Mouse (Mus musculus): ENCODE data around the gene Foxn3. TPM values are rescaled to one million over a fixed set of nuclear protein-coding genes. Genes with fewer than 3 reads are reported as not detected.

Gene Foxn3
- polyA plus RNA-seq, 1 experiment from 2014 or later, result 81.4 TPM

DNA sequence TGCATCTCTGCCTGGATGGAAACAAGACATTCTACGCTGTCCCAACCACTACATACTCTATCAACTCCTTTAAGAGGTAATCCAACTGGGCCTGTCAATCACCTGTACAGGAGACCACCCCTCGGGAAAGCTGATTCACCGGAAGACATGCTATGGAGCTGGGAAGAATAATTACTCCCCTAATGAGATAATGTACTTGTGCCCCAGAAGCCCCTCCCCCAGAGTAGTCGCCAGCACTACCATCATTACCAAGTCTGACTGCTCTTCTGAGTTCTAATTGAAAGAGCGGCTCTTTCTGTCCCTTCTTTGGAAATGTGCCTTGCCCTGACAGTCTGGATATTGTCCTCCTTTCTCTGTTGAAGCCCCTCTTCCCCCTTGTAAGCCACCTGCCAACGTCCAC is 183.3 kb downstream of the Foxn3 start:
- no peak overlapping the region for H3K4me2 ChIP-seq (ENCODE audit: low read length)
- no peak for DNase-seq

GRCm38 (mm10) chr12:99378284-99378683 is 185.1 kb downstream of the Foxn3 start:
- H3K4me2 ChIP-seq (ENCODE audit: low read length), result no peak overlapping the region
- H3K4me3 ChIP-seq (replicated peaks; ENCODE audit: low read depth, low read length), result no peak overlapping the region
- H3K9me3 ChIP-seq (ENCODE audit: control insufficient read depth, low read length), result no peaks in the 10 kb centered on the region
- no peaks in the 10 kb centered on the region for H3K27me3 ChIP-seq (ENCODE audit: control insufficient read depth, insufficient read depth, low read length)
- 0 out of 2 replicates have a peak overlapping the region, but pooled peaks have one; percentile 37 for H3K27ac ChIP-seq (replicated peaks; ENCODE audit: low read depth, low read length)
- peaks cover 37% of the 10 kb centered on the region for H3K4me1 ChIP-seq (ENCODE audit: control insufficient read depth, insufficient read depth, low read length)
- no peak overlapping the region for H3K9ac ChIP-seq (replicated peaks; ENCODE audit: low read length)
- no peak for DNase-seq
- 63% methylated on average over 8 of the region's 8 CpGs for WGBS
- no peak for ATAC-seq (ENCODE audit: low FRiP score, low TSS enrichment)
- H3K36me3 ChIP-seq (ENCODE audit: control insufficient read depth, insufficient read depth, low read length), result no peaks in the 10 kb centered on the region

More for the DNA sequence above, 183.3 kb downstream of the Foxn3 start:
- Histone ChIP-seq H3K27me3 (ENCODE audit: control insufficient read depth, insufficient read depth, low read length) (no peaks in the 10 kb centered on the region), H3K36me3 (ENCODE audit: control insufficient read depth, insufficient read depth, low read length) (no peaks in the 10 kb centered on the region), H3K4me1 (ENCODE audit: control insufficient read depth, insufficient read depth, low read length) (peaks cover 35% of the 10 kb centered on the region), H3K4me3 (replicated peaks; ENCODE audit: low read depth, low read length) (no peak overlapping the region), H3K27ac (replicated peaks; ENCODE audit: low read depth, low read length) (no peak overlapping the region), H3K9me3 (ENCODE audit: control insufficient read depth, low read length) (no peaks in the 10 kb centered on the region), H3K9ac (replicated peaks; ENCODE audit: low read length) (no peak overlapping the region)
- WGBS, result 60% methylated on average over 6 of the region's 6 CpGs
- ATAC-seq (ENCODE audit: low FRiP score, low TSS enrichment), result no peak

DNA sequence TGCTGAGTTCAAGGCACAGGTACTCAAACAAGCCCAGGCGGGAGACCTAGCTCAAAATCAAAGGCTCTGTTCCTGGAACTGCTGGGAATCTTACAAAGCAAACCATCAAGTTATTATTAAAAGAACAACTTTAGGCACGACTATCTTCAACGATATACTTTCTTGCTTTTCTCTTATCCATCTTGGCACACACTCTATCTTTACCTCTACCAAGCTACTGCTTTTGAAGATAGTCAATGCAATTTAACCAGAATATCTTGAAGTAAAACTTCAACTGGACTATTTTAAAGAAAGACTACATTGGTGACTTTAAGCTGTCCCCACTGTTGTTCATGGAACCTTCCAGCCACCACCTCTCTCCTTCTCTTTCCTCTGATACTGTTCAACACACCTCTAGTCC is 185.7 kb downstream of the Foxn3 start:
- Histone ChIP-seq H3K4me1 (ENCODE audit: control insufficient read depth, insufficient read depth, low read length) (peaks cover 37% of the 10 kb centered on the region), H3K27ac (replicated peaks; ENCODE audit: low read depth, low read length) (no peak overlapping the region)
- DNase-seq, result no peak

GRCm38 (mm10) chr12:99377069-99377468 is 186.3 kb downstream of the Foxn3 start:
- H3K4me2 ChIP-seq (ENCODE audit: low read length), result no peak overlapping the region
- WGBS, result 85% methylated on average over 10 of the region's 10 CpGs
- peaks cover 37% of the 10 kb centered on the region for H3K4me1 ChIP-seq (ENCODE audit: control insufficient read depth, insufficient read depth, low read length)
- no peaks in the 10 kb centered on the region for H3K36me3 ChIP-seq (ENCODE audit: control insufficient read depth, insufficient read depth, low read length)
- no peak for ATAC-seq (ENCODE audit: low FRiP score, low TSS enrichment)
- no peak overlapping the region for H3K9ac ChIP-seq (replicated peaks; ENCODE audit: low read length)
- no peaks in the 10 kb centered on the region for H3K27me3 ChIP-seq (ENCODE audit: control insufficient read depth, insufficient read depth, low read length)
- H3K4me3 ChIP-seq (replicated peaks; ENCODE audit: low read depth, low read length), result no peak overlapping the region
- no peak overlapping the region for H3K27ac ChIP-seq (replicated peaks; ENCODE audit: low read depth, low read length)
- H3K9me3 ChIP-seq (ENCODE audit: control insufficient read depth, low read length), result no peaks in the 10 kb centered on the region
- no peak for DNase-seq

More for the DNA sequence above, 185.7 kb downstream of the Foxn3 start:
- no peaks in the 10 kb centered on the region for H3K27me3 ChIP-seq (ENCODE audit: control insufficient read depth, insufficient read depth, low read length)
- H3K4me3 ChIP-seq (replicated peaks; ENCODE audit: low read depth, low read length), result no peak overlapping the region
- H3K9ac ChIP-seq (replicated peaks; ENCODE audit: low read length), result no peak overlapping the region
- no peaks in the 10 kb centered on the region for H3K9me3 ChIP-seq (ENCODE audit: control insufficient read depth, low read length)
- no peak overlapping the region for H3K4me2 ChIP-seq (ENCODE audit: low read length)
- ATAC-seq (ENCODE audit: low FRiP score, low TSS enrichment), result no peak
- no peaks in the 10 kb centered on the region for H3K36me3 ChIP-seq (ENCODE audit: control insufficient read depth, insufficient read depth, low read length)
- WGBS, result 74% methylated on average over 3 of the region's 3 CpGs

DNA sequence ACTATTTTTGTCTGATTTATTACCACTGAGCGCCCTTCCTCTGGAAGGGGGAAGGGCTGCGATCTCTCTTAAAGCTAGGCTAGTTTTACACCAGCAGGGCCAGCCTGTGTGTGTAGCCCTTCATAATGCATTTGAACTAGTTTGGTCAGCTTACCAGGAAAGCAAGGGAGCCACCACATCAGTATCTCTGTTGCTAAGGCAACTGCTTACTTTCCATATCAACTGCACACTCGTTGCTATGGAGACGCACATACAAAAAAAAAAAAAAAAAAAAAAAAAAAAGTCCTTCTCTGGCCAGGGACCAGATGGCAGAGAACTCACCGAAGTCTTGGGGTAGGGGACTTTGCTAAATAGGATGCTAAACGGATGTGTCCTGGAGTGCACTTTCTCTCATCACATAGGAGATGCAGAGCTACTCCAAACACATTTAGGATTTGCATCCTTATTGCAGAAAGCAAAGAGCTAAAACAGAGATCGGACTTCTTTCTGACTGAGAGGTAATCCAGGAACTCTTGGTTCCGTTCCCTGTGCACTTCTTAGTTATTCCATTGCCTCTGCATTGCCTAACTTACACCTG is 187.4 kb downstream of the Foxn3 start:
- Histone ChIP-seq H3K4me1 (ENCODE audit: control insufficient read depth, insufficient read depth, low read length) (peaks cover 37% of the 10 kb centered on the region), H3K4me3 (replicated peaks; ENCODE audit: low read depth, low read length) (no peak overlapping the region), H3K36me3 (ENCODE audit: control insufficient read depth, insufficient read depth, low read length) (no peaks in the 10 kb centered on the region), H3K9ac (replicated peaks; ENCODE audit: low read length) (no peak overlapping the region), H3K4me2 (ENCODE audit: low read length) (no peak overlapping the region), H3K27ac (replicated peaks; ENCODE audit: low read depth, low read length) (0 out of 2 replicates have a peak overlapping the region, but pooled peaks have one; percentile 39), H3K27me3 (ENCODE audit: control insufficient read depth, insufficient read depth, low read length) (no peaks in the 10 kb centered on the region), H3K9me3 (ENCODE audit: control insufficient read depth, low read length) (no peaks in the 10 kb centered on the region)
- ATAC-seq (ENCODE audit: low FRiP score, low TSS enrichment) (peak; percentile 29; the same call in 1 of the 2 replicates), DNase-seq (peak; percentile 82)
- 52% methylated on average over 8 of the region's 8 CpGs for WGBS

DNA sequence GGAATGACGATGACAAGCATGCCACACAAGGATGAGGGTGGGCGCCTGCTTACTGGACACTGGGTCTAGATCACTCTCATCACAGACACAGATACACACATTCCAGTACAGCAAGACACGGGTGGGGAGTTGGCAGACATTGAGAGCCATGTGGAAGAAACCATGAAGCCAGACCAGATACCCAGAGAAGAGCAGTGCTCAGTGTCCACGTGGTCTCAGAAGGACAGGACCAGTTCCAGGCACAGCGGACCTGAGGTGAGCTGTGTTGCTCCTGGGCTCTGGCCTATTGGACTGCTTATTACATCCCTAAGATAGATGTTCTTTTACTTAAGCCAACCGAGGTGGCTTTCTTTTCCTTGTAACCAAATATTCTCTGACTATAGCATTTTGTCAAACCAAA is 188.0 kb downstream of the Foxn3 start:
- 92% methylated on average over 6 of the region's 6 CpGs for WGBS
- Histone ChIP-seq H3K9ac (replicated peaks; ENCODE audit: low read length) (no peak overlapping the region), H3K4me1 (ENCODE audit: control insufficient read depth, insufficient read depth, low read length) (peaks cover 37% of the 10 kb centered on the region), H3K9me3 (ENCODE audit: control insufficient read depth, low read length) (no peaks in the 10 kb centered on the region), H3K4me3 (replicated peaks; ENCODE audit: low read depth, low read length) (no peak overlapping the region), H3K4me2 (ENCODE audit: low read length) (no peak overlapping the region), H3K36me3 (ENCODE audit: control insufficient read depth, insufficient read depth, low read length) (no peaks in the 10 kb centered on the region), H3K27me3 (ENCODE audit: control insufficient read depth, insufficient read depth, low read length) (no peaks in the 10 kb centered on the region), H3K27ac (replicated peaks; ENCODE audit: low read depth, low read length) (0 out of 2 replicates have a peak overlapping the region, but pooled peaks have one; percentile 39)
- DNase-seq (no peak), ATAC-seq (ENCODE audit: low FRiP score, low TSS enrichment) (no peak)

- ATAC-seq (ENCODE audit: low FRiP score, low TSS enrichment) (no peak), DNase-seq (peak; percentile 58)
- WGBS, result 85% methylated on average over 12 of the region's 12 CpGs
- no peaks in the 10 kb centered on the region for H3K27me3 ChIP-seq (ENCODE audit: control insufficient read depth, insufficient read depth, low read length)
- H3K36me3 ChIP-seq (ENCODE audit: control insufficient read depth, insufficient read depth, low read length), result no peaks in the 10 kb centered on the region
- peaks cover 37% of the 10 kb centered on the region for H3K4me1 ChIP-seq (ENCODE audit: control insufficient read depth, insufficient read depth, low read length)
- no peak overlapping the region for H3K4me3 ChIP-seq (replicated peaks; ENCODE audit: low read depth, low read length)
- no peak overlapping the region for H3K4me2 ChIP-seq (ENCODE audit: low read length)
- no peaks in the 10 kb centered on the region for H3K9me3 ChIP-seq (ENCODE audit: control insufficient read depth, low read length)
- no peak overlapping the region for H3K27ac ChIP-seq (replicated peaks; ENCODE audit: low read depth, low read length)
- no peak overlapping the region for H3K9ac ChIP-seq (replicated peaks; ENCODE audit: low read length)
Observed at GRCm38 (mm10) chr12:99374099-99374600, 189.2 kb downstream of the Foxn3 start.

- no peak for ATAC-seq (ENCODE audit: low FRiP score, low TSS enrichment)
- Histone ChIP-seq H3K36me3 (ENCODE audit: control insufficient read depth, insufficient read depth, low read length) (no peaks in the 10 kb centered on the region), H3K9me3 (ENCODE audit: control insufficient read depth, low read length) (no peaks in the 10 kb centered on the region), H3K4me1 (ENCODE audit: control insufficient read depth, insufficient read depth, low read length) (peaks cover 31% of the 10 kb centered on the region), H3K4me3 (replicated peaks; ENCODE audit: low read depth, low read length) (no peak overlapping the region), H3K9ac (replicated peaks; ENCODE audit: low read length) (no peak overlapping the region), H3K27me3 (ENCODE audit: control insufficient read depth, insufficient read depth, low read length) (no peaks in the 10 kb centered on the region), H3K4me2 (ENCODE audit: low read length) (no peak overlapping the region), H3K27ac (replicated peaks; ENCODE audit: low read depth, low read length) (no peak overlapping the region)
- DNase-seq, result no peak
- WGBS, result 87% methylated on average over 4 of the region's 4 CpGs
Observed at GRCm38 (mm10) chr12:99373584-99373983, 189.8 kb downstream of the Foxn3 start.

DNA sequence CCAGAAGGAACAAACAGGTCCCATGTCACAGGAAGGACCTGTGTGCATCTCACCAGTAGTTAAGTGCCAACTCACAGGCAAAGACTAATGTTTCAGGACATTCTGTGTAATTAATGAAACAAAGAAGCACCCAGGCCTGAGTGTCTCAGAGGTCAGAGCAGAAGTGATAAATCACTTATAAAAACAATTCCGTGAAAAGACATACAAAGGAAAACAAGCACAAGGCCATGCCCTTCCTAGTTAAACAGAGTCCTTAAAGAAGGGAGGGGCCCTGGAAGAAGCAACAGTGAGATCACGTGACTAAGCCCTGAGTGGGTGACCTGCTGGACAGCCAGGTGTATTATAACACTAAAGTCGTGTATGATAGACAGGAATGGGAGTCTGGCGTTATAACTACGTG is 191.9 kb downstream of the Foxn3 start:
- H3K27me3 ChIP-seq (ENCODE audit: control insufficient read depth, insufficient read depth, low read length), result no peaks in the 10 kb centered on the region
- peaks cover 14% of the 10 kb centered on the region for H3K4me1 ChIP-seq (ENCODE audit: control insufficient read depth, insufficient read depth, low read length)
- DNase-seq, result no peak
- H3K9ac ChIP-seq (replicated peaks; ENCODE audit: low read length), result no peak overlapping the region
- no peak overlapping the region for H3K27ac ChIP-seq (replicated peaks; ENCODE audit: low read depth, low read length)
- H3K4me3 ChIP-seq (replicated peaks; ENCODE audit: low read depth, low read length), result no peak overlapping the region
- no peak overlapping the region for H3K4me2 ChIP-seq (ENCODE audit: low read length)
- no peak for ATAC-seq (ENCODE audit: low FRiP score, low TSS enrichment)
- H3K9me3 ChIP-seq (ENCODE audit: control insufficient read depth, low read length), result no peaks in the 10 kb centered on the region
- 84% methylated on average over 5 of the region's 5 CpGs for WGBS
- H3K36me3 ChIP-seq (ENCODE audit: control insufficient read depth, insufficient read depth, low read length), result no peaks in the 10 kb centered on the region

Data from midbrain, embryonic 14.5 days (tissue).